Mouse (Mus musculus) heart, postnatal 36 days (tissue): ENCODE measurements at regions not wholly inside any gene's neighbourhood (a gene's known extent, or its start where the extent isn't known, plus 50 kb on each side); places are given as distances from the start of the nearest gene placed in this dataset.
A peak's percentile ranks its signal among the peaks of the same experiment; 100 is the strongest.

Experiments used
- DNase-seq, 2 experiments: peaks; one replicate each; pipeline ENCODE4 v3.0.0; 2021 to 2022
- intact Hi-C: fragments of 180-260 bp; cut with DNase I; formaldehyde crosslinking; loops from one replicate; pipeline ENCODE4 v1.15.1; 2025

GRCm38 (mm10) chr11:113015686-113016304 is 233.8 kb downstream of the Sox9 start:
- intact Hi-C loops: no loop called here

GRCm38 (mm10) chr11:113016801-113017715 is 235.0 kb downstream of the Sox9 start:
- no peak for DNase-seq
- intact Hi-C loops: no loop called here

More at GRCm38 (mm10) chr11:113015686-113016304, 233.8 kb downstream of the Sox9 start:
- DNase-seq: no peak

- intact Hi-C loops: no loop called here
These were observed 239.5 kb downstream of the Sox9 start for GRCm38 (mm10) chr11:113021533-113021932.

GRCm38 (mm10) chr11:113026994-113027393 is 245.0 kb downstream of the Sox9 start:
- peak; percentile 26 to 33 for DNase-seq
- intact Hi-C loops: no loop called here

More at GRCm38 (mm10) chr11:113021533-113021932, 239.5 kb downstream of the Sox9 start:
- DNase-seq: no peak

GRCm38 (mm10) chr11:113028235-113028919 is 246.4 kb downstream of the Sox9 start:
- intact Hi-C loops: no loop called here
- DNase-seq: no peak

GRCm38 (mm10) chr11:113031405-113031804 is 249.4 kb downstream of the Sox9 start:
- no peak for DNase-seq
- intact Hi-C loops: no loop called here

- no peak for DNase-seq
- intact Hi-C loops: no loop called here
These were observed 250.6 kb downstream of the Sox9 start for GRCm38 (mm10) chr11:113032487-113033228.

- intact Hi-C loops: no loop called here
These were observed 252.9 kb downstream of the Sox9 start for GRCm38 (mm10) chr11:113034911-113035310.

GRCm38 (mm10) chr11:113037736-113038135 is 255.7 kb downstream of the Sox9 start:
- intact Hi-C loops: no loop called here

More at GRCm38 (mm10) chr11:113034911-113035310, 252.9 kb downstream of the Sox9 start:
- DNase-seq: no peak

GRCm38 (mm10) chr11:113042710-113043109 is 260.7 kb downstream of the Sox9 start:
- no peak for DNase-seq
- intact Hi-C loops: no loop called here

More at GRCm38 (mm10) chr11:113037736-113038135, 255.7 kb downstream of the Sox9 start:
- DNase-seq: no peak

- DNase-seq: no peak
- intact Hi-C loops: no loop called here
These were observed 264.4 kb downstream of the Sox9 start for GRCm38 (mm10) chr11:113046200-113047051.

GRCm38 (mm10) chr11:113048158-113048557 is 266.1 kb downstream of the Sox9 start:
- DNase-seq: no peak
- intact Hi-C loops: no loop called here

GRCm38 (mm10) chr11:113049593-113049992 is 267.6 kb downstream of the Sox9 start:
- no peak for DNase-seq
- intact Hi-C loops: no loop called here

- intact Hi-C loops: no loop called here
- DNase-seq: no peak
These were observed 270.5 kb downstream of the Sox9 start for GRCm38 (mm10) chr11:113052536-113052935.

- intact Hi-C loops: no loop called here
- DNase-seq: peak; percentile 47 to 61
These were observed 274.1 kb downstream of the Sox9 start for GRCm38 (mm10) chr11:113056042-113056632.

GRCm38 (mm10) chr11:113056824-113057223 is 274.8 kb downstream of the Sox9 start:
- peak; percentile 16 for DNase-seq
- intact Hi-C loops: no loop called here

- DNase-seq: no peak
- intact Hi-C loops: no loop called here
These were observed 288.3 kb downstream of the Sox9 start for GRCm38 (mm10) chr11:113070365-113070764.

- intact Hi-C loops: no loop called here
- no peak for DNase-seq
These were observed 289.9 kb downstream of the Sox9 start for GRCm38 (mm10) chr11:113071942-113072341.

GRCm38 (mm10) chr11:113074328-113074727 is 292.3 kb downstream of the Sox9 start:
- no peak for DNase-seq
- intact Hi-C loops: no loop called here
